ENCODE assay signal across 25 mouse cellular contexts in the genomic region with DNA sequence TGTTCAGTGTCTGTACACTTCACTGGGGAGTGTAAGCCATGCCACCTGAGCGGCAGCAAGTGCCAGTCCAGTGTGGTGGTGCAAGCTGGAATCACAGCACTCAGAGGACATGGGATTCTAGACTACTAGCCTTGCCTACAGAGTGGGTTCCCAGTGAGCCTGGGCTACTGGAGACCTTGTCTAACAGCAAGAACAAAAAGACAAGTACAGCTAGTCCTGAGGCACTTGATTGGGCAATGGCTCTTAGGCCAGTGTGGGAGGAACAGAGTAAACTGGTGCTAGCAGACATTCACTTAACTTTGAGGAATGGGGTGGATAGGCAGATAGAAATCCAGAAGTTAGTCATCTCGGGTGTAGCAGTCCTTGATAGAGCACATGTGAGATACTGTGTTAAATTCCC. TPM values are rescaled to one million over a fixed set of nuclear protein-coding genes. Genes with fewer than 3 reads are reported as not detected.
DNase-seq lines count a peak whose midpoint lies in the region; ATAC-seq and TF ChIP-seq lines count a peak whose summit lies in the region.
"Had no signal": no experiment of that assay in that cellular context is flagged by ENCODE, and none has a peak within 500 bp of the region (broad histone marks: within the 10 kb centered on the region; RNA-seq: fewer than 3 reads in every experiment).

No protein-coding gene starts in this region.

- peak overlapping the region; percentile 30; the same call in 1 of the 2 replicates for H3K4me2 ChIP-seq in liver, embryonic 11.5 days
- H3K4me2 ChIP-seq in liver, embryonic 14.5 days (ENCODE audit: low read depth), result peak overlapping the region; percentile 22
- H3K4me2 ChIP-seq: heart, embryonic 11.5 days had no signal

- intact Hi-C loops in left cerebral cortex, postnatal 10 days (cut with DNase I), result no loop called here

- H3K36me3 ChIP-seq in liver, embryonic 11.5 days (ENCODE audit: control insufficient read depth, insufficient read depth, low read length), result peaks cover 15% of the 10 kb centered on the region
- peaks cover 53% of the 10 kb centered on the region for H3K36me3 ChIP-seq in E14TG2a.4 (ENCODE audit: insufficient read depth, low read length)
- H3K36me3 ChIP-seq in liver, embryonic 14.5 days (replicated peaks; ENCODE audit: control insufficient read depth, insufficient read depth, low read depth), result peaks cover 8% of the 10 kb centered on the region

- no peaks in the 10 kb centered on the region for H3K9me3 ChIP-seq in liver, embryonic 11.5 days (ENCODE audit: control insufficient read depth, low read length)
- no peaks in the 10 kb centered on the region for H3K9me3 ChIP-seq in E14TG2a.4 (ENCODE audit: low read length)
- no peaks in the 10 kb centered on the region for H3K9me3 ChIP-seq in liver, embryonic 14.5 days (ENCODE audit: control insufficient read depth, low read length)
- H3K9me3 ChIP-seq: limb, embryonic 12.5 days; liver, embryonic 15.5 days; lung, embryonic 15.5 days; stomach, embryonic 15.5 days had no signal

- no peaks in the 10 kb centered on the region for H3K27me3 ChIP-seq in liver, embryonic 11.5 days (replicated peaks; ENCODE audit: control insufficient read depth, insufficient read depth, low read length)
- no peaks in the 10 kb centered on the region for H3K27me3 ChIP-seq in E14TG2a.4 (ENCODE audit: insufficient read depth, low read length)
- no peaks in the 10 kb centered on the region for H3K27me3 ChIP-seq in liver, embryonic 14.5 days (ENCODE audit: control insufficient read depth, insufficient read depth, low read length)
- H3K27me3 ChIP-seq: limb, embryonic 12.5 days; liver, embryonic 15.5 days; lung, embryonic 15.5 days; stomach, embryonic 15.5 days had no signal

- H3K27ac ChIP-seq in liver, embryonic 11.5 days (ENCODE audit: low read depth, low read length), result no peak overlapping the region
- no peak overlapping the region for H3K27ac ChIP-seq in liver, embryonic 14.5 days
- H3K27ac ChIP-seq: hindbrain, embryonic 14.5 days; limb, embryonic 12.5 days; liver, embryonic 15.5 days; lung, embryonic 15.5 days; stomach, embryonic 15.5 days had no signal

- WGBS in liver, embryonic 11.5 days, result 78% methylated on average over 2 of the region's 2 CpGs
- WGBS in liver, embryonic 14.5 days (ENCODE audit: insufficient replicate concordance), result 63% methylated on average over 2 of the region's 2 CpGs

- DNase-seq in liver, embryonic 11.5 days (ENCODE audit: low spot score), result no peak
- DNase-seq in liver (no peak), adipocyte (ENCODE audit: low spot score) (peak; percentile 29)
- no peak for DNase-seq in liver, embryonic 14.5 days (ENCODE audit: low read depth in 3 of 3, low spot score in 3 of 3)
- no peak for DNase-seq in left cerebral cortex, postnatal 10 days (ENCODE audit: extremely low spot score in 1 of 2, low spot score in 2 of 2)
- no peak for DNase-seq in ovary, adult 18-20 months (ENCODE audit: low spot score)
- DNase-seq: adrenal gland, adult 2 months; adrenal gland, postnatal 36 days; cerebellum, adult 9-10 months; cerebellum, postnatal 36 days; forebrain, postnatal 0 days; heart, postnatal 36 days; kidney, postnatal 14 days; lung, postnatal 4 days; midbrain, embryonic 14.5 days; retina, postnatal 1 day; right cerebral cortex, postnatal 14 days had no signal

- no peak for TF ChIP-seq CTCF in E14TG2a.4 (conservative IDR thresholded peaks at IDR 0.05; ENCODE audit: low read length)
- TF ChIP-seq CTCF in liver, embryonic 14.5 days (IDR thresholded peaks at IDR 0.05; ENCODE audit: low read depth), result no peak

- H3K4me3 ChIP-seq in liver, embryonic 11.5 days (ENCODE audit: low read depth, low read length), result no peak overlapping the region
- peak overlapping the region; percentile 89 for H3K4me3 ChIP-seq in E14TG2a.4 (replicated peaks; ENCODE audit: low read length)
- no peak overlapping the region for H3K4me3 ChIP-seq in liver, embryonic 14.5 days (ENCODE audit: insufficient read depth in 1 of 2, low read depth in 2 of 2, low read length in 2 of 2)

- no peak for ATAC-seq in liver, embryonic 11.5 days (replicated peaks; ENCODE audit: low FRiP score)
- no peak for ATAC-seq in liver, embryonic 14.5 days (ENCODE audit: insufficient read depth)
- ATAC-seq: forebrain, postnatal 0 days; intestine, postnatal 0 days had no signal

- no peak overlapping the region for H3K9ac ChIP-seq in liver, embryonic 11.5 days (ENCODE audit: low read depth, low read length)
- H3K9ac ChIP-seq in liver, embryonic 14.5 days (replicated peaks), result no peak overlapping the region
- H3K9ac ChIP-seq: forebrain, postnatal 0 days; hindbrain, embryonic 14.5 days; liver, embryonic 15.5 days; lung, embryonic 15.5 days; stomach, embryonic 15.5 days had no signal

- H3K4me1 ChIP-seq in liver, embryonic 11.5 days (replicated peaks; ENCODE audit: control insufficient read depth, insufficient read depth, low read length), result peaks cover 9% of the 10 kb centered on the region
- H3K4me1 ChIP-seq in E14TG2a.4 (replicated peaks; ENCODE audit: low read depth, low read length), result peaks cover 55% of the 10 kb centered on the region
- H3K4me1 ChIP-seq in liver, embryonic 14.5 days (replicated peaks; ENCODE audit: control insufficient read depth in 2 of 2, insufficient read depth in 2 of 2, low read length in 1 of 2), result peaks cover 12 to 14% of the 10 kb centered on the region in 2 experiments

- TF ChIP-seq EP300 in liver, embryonic 14.5 days (IDR thresholded peaks at IDR 0.05; ENCODE audit: low read depth), result no peak

RNA-seq across cellular contexts. Expression of a gene that starts 1.8 kb away (rescaled TPM):
- polyA plus RNA-seq in liver, embryonic 11.5 days (2014; fragmentation: Nextera tagmentation; extraction: Ambion mirVana), result 57.7 and 63.0 TPM in 2 replicates
- 3.1 and 9.3 TPM in 2 replicates for polyA plus RNA-seq in liver, embryonic 14.5 days (2012; rRNA removed)
- 14.6 and 16.5 TPM in 2 replicates for polyA plus RNA-seq in liver, embryonic 14.5 days (2014; fragmentation: Nextera tagmentation; extraction: Ambion mirVana)
- total RNA-seq in left cerebral cortex, postnatal 10 days (2021), result 10 to 100 TPM; 15.1 to 18.0 TPM

RNA-seq across cellular contexts. Expression of a gene that starts 47.9 kb away (rescaled TPM):
- 59.3 and 69.4 TPM in 2 replicates for polyA plus RNA-seq in liver, embryonic 11.5 days (2014; fragmentation: Nextera tagmentation; extraction: Ambion mirVana)
- 11.1 and 18.2 TPM in 2 replicates for polyA plus RNA-seq in liver, embryonic 14.5 days (2012; rRNA removed)
- 42.1 and 43.8 TPM in 2 replicates for polyA plus RNA-seq in liver, embryonic 14.5 days (2014; fragmentation: Nextera tagmentation; extraction: Ambion mirVana)
- 100 to 1,000 TPM; 481 to 489 TPM for total RNA-seq in left cerebral cortex, postnatal 10 days (2021)

RNA-seq across cellular contexts. Expression of a gene that starts 58.3 kb away (rescaled TPM):
- polyA plus RNA-seq in liver, embryonic 11.5 days (2014; fragmentation: Nextera tagmentation; extraction: Ambion mirVana), result 3.5 and 3.9 TPM in 2 replicates
- polyA plus RNA-seq in liver, embryonic 14.5 days (2012; rRNA removed), result 2.5 TPM in 2 replicates
- polyA plus RNA-seq in liver, embryonic 14.5 days (2014; fragmentation: Nextera tagmentation; extraction: Ambion mirVana), result 1.0 and 1.2 TPM in 2 replicates
- total RNA-seq in left cerebral cortex, postnatal 10 days (2021), result 10 to 100 TPM; 33.5 to 34.9 TPM
